Mouse (Mus musculus): Measurements from ENCODE around the gene Gm49630. TPM values are rescaled to one million over a fixed set of nuclear protein-coding genes. Genes with fewer than 3 reads are reported as not detected.

The Gm49630 gene
- not detected for polyA plus RNA-seq (2017; shearing (Covaris generic))

GRCm38 (mm10) chr17:7371879-7372278, at the start of gene Gm49630:
Gene Gm49630, minus strand, starts transcription at chr17:7371979.

GRCm38 (mm10) chr17:7385364-7385763, 13.6 kb upstream of the Gm49630 start, which contains the start of gene Unc93a2:
Gene Unc93a2, minus strand, starts transcription at chr17:7385464.

GRCm38 (mm10) chr17:7352596-7352995, 19.2 kb downstream of the Gm49630 start, which contains the start of gene Ttll2:
Gene Ttll2, minus strand, starts transcription at chr17:7352696.

GRCm38 (mm10) chr17:7324346-7324745, 47.4 kb downstream of the Gm49630 start, which contains the start of gene Tcp10a:
Gene Tcp10a, plus strand, starts transcription at chr17:7324646.

Other genes with a start within 250 kb of the Gm49630 start
- 0.29 TPM for gene Rps6ka2, start 201.9 kb downstream of the Gm49630 start, polyA plus RNA-seq (2017; shearing (Covaris generic))
- not detected for gene Tcp10a, start 47.3 kb downstream of the Gm49630 start, polyA plus RNA-seq (2017; shearing (Covaris generic))
- gene Ttll2, start 19.3 kb downstream of the Gm49630 start, polyA plus RNA-seq (2017; shearing (Covaris generic)) = not detected
- not detected for gene Unc93a2, start 13.5 kb upstream of the Gm49630 start, polyA plus RNA-seq (2017; shearing (Covaris generic))

All from activated CD4-positive, CD25-positive, alpha-beta regulatory T cell, adult 9 weeks (primary cell).